Mouse (Mus musculus): ENCODE measurements around the gene Fkbp1a.
A peak's percentile ranks its signal among the peaks of the same experiment; 100 is the strongest.

The Fkbp1a gene

GRCm38 (mm10) chr2:151549615-151550121 is 7.4 kb downstream of the Fkbp1a start:
- DNase-seq, result no peak

DNA sequence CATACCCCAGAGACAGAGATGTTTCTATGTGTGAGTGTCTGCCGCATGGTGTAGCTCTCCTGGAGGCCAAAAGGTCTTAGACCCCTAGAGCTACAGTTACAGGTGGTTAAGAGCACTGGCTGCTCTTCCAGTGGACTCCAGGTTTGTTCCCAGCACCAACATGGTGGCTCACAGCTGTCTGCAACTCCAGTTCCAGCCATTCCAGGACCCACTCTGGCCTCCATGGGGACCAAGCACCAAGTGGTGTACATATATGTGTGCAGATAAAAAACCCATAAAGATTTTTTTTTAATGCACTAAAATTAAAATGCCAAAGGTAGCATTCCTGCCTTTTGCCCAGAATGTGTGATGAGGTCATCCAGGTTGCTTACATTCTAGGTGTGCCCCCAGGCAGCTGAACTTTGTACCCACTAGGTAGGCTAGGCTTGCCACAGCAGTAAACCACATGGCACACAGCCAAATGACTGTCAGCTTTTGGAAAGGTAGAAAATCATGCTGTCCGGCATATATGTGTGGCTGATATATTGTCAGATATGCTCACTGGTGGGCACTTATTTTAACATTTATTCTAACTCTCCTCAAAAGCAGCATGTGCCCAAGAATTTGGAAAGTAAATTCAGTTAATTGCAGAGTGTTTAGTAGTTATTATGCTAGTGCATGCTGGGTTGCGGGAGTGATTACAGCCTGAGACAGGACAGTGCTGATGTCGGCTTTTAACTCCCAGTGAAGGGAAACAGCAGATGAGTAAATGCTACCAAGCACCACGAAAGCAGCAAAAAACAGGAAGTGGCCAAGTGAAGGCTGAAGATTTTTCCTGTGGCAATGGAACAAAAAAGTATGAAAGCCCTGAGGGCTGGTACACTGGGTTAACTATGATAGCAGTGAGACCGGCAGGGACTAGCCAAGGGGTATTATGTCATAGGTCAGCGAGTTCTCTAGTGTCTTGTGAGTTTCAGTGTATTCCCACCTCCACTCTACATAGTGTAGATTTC is 20.9 kb downstream of the Fkbp1a start:
- DNase-seq, result no peak

GRCm38 (mm10) chr2:151564006-151564405 is 21.7 kb downstream of the Fkbp1a start:
- no peak for DNase-seq

GRCm38 (mm10) chr2:151564986-151565385 is 22.7 kb downstream of the Fkbp1a start:
- no peak for DNase-seq

DNA sequence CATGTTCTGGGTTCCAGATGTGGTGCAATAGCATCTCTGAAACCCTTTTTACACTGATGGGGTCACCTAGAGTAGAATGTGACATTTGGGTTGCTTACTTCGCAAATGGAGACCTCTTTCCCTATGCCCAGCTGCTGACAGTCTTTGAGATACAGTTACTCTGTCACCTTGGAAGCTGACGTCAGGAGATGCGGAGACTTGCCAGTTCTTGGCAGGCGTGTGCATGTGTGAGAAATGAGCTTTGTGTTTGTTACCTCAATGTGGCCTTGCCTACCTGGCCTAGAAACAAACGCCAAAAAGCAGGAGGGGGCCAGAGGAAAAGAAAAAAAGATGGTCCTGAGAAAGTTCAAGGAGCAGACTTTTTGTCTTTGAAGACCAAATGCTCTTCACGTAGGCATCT is 24.6 kb downstream of the Fkbp1a start:
- no peak for DNase-seq

DNA sequence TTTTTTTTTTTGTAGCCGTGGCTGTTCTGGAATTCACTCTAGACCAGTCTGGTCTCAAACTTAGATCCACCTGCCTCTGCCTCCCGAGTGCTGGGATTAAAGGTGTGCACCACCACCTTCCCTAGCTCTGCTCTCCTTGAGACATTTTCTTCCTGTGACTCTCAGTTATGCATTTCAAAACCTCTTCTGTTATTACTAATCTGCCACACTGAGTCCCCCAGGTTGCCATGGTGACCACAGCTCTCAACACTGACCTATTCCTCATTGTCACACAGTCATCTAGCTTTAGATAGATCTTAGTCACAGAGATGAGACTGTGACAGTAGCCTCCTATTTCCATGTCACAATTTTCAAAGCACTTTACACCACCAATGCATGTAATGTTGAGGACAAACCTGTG is 27.2 kb downstream of the Fkbp1a start:
- no peak for DNase-seq

- peak; percentile 18 for DNase-seq
Observed at GRCm38 (mm10) chr2:151571873-151572700, 29.8 kb downstream of the Fkbp1a start, which contains the start of gene Sdcbp2. Gene Sdcbp2, plus strand, starts transcription at chr2:151572622.

DNA sequence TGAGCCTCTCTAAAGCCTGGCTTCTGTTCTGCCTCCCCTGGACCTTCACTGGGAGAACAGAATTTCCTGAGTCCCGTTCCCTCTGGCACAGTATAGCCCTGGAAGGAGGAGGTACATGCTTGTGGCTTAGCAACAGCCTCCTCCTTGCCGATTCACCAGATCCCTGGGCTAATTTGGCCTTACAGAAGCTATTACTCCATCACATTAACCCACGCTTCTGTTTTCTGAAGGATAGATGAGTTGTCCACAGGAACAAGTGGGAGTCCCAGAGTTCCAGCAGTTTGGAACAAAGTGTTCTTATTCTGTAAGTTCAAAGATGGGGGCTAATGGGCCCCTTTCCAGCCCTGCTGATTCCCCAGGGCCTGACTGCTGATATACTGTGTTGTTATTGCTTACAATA is 31.4 kb downstream of the Fkbp1a start:
- DNase-seq, result no peak

- DNase-seq, result no peak
Observed at GRCm38 (mm10) chr2:151574607-151575006, 32.3 kb downstream of the Fkbp1a start.

GRCm38 (mm10) chr2:151575119-151575698 is 32.9 kb downstream of the Fkbp1a start:
- DNase-seq, result peak; percentile 51

GRCm38 (mm10) chr2:151575699-151576389 is 33.6 kb downstream of the Fkbp1a start:
- peak; percentile 83 for DNase-seq

GRCm38 (mm10) chr2:151579183-151579582 is 36.9 kb downstream of the Fkbp1a start:
- DNase-seq, result no peak

DNA sequence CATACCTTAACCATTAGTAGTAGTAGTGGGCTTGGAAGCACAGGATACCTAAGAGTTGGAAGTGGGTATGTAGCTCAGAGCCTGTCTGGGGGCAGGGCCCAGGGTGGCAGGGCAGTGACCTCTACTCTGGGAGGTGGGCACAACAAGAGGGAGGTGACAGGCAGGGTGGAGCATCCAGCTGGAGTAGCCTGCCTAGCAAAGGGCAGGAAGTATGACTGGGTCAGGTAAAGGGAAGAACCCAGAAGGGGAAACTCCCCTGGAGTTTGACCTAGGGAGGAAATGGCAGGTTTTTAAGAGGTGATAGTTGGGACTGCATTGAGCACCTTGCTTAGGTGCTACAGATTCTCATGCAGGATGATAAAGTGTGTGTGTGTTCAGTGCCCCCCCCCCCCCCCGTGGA is 38.7 kb downstream of the Fkbp1a start:
- no peak for DNase-seq

- DNase-seq, result no peak
Observed at GRCm38 (mm10) chr2:151585934-151586333, 43.7 kb downstream of the Fkbp1a start.

GRCm38 (mm10) chr2:151586807-151587206 is 44.5 kb downstream of the Fkbp1a start:
- no peak for DNase-seq

GRCm38 (mm10) chr2:151587306-151587705 is 45.0 kb downstream of the Fkbp1a start:
- DNase-seq, result peak; percentile 24

DNA sequence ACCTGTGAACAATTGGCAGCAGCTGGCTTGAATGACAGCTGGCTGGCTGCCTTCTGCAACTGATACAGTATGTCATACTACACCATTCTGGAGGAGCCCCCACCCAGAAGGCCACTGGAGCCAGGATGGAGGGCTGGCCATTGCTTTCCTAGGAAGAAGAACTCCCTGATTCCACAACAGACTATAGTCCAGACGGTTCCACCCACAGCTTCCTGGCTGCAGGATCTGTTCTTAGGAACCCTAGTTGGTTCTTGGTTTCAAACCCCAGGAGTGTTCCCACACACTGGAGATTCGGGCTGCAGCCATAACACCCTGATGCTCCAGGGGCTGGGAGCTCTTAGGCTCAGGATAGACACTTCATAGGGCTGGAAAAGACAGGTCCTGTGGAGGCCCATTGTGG is 55.8 kb downstream of the Fkbp1a start:
- no peak for DNase-seq

- DNase-seq, result no peak
Observed at GRCm38 (mm10) chr2:151602106-151602505, 59.8 kb downstream of the Fkbp1a start.

- DNase-seq, result peak; percentile 14
Observed at GRCm38 (mm10) chr2:151603630-151604029, 61.3 kb downstream of the Fkbp1a start.

DNA sequence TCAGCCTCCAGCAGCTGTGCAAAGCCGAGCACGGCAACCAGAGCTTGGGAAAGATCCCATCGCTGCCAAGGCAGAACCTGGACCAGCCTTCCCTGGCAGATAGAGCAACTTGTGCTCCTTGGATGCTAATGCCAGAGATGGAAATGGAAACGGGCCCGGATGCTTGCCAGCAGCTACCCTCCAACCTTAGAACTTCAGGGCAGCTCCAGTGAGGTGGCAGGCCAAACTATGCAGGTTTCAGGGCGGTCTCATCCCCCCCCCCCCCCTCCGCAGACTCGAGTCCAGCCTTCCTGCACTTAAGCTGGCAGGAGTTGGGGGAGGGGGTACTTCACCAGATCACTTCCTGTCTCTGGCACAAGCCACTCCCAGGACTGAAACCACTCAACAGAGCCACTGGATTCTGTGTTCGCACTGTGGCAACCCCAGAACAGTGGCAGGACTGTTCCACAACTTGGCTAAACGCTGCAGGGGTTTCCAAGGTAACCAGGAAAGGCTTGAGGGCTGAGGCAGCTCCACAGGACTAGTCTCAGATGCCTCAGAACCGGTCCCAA is 63.2 kb downstream of the Fkbp1a start:
- peak; percentile 25 for DNase-seq

DNA sequence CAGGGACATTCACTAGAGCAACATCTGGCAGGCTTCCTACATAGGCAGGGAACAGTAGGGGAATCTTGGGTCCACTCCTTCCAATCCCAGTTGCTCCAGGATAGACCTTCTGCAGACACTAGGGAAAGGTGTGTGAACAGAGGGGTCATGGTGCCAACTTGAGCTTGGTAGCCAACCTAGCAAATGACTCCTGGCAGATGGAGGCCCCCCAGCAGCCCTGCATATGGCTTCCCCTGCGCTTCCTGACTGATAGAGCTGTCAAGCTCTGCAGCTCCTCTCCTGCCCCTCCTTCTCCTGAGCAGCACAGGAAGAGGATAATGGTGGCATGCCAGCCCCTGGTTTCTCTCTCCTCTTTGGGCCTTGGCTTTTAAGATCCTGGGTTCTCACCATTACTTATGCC is 66.2 kb downstream of the Fkbp1a start:
- DNase-seq, result no peak

- DNase-seq, result no peak
Observed at GRCm38 (mm10) chr2:151609974-151610373, 67.7 kb downstream of the Fkbp1a start.
